Mouse (Mus musculus): ENCODE results near the gene P4ha2. TPM values are rescaled to one million over a fixed set of nuclear protein-coding genes. Genes with fewer than 3 reads are reported as not detected.

The P4ha2 gene
- total RNA-seq, 2 experiments from 2014 or later: 15.8 to 17.0 TPM

- no peak for DNase-seq (ENCODE audit: extremely low spot score in 1 of 2, low spot score in 2 of 2)
- intact Hi-C loops (cut with DNase I): no loop called here
These were observed 60.5 kb downstream of the P4ha2 start for GRCm38 (mm10) chr11:54160435-54160834.

- DNase-seq (ENCODE audit: extremely low spot score in 1 of 2, low spot score in 2 of 2): no peak
- intact Hi-C loops (cut with DNase I): no loop called here
These were observed 61.0 kb downstream of the P4ha2 start for GRCm38 (mm10) chr11:54160920-54161319.

GRCm38 (mm10) chr11:54161514-54161913, 61.6 kb downstream of the P4ha2 start:
- intact Hi-C loops (cut with DNase I): no loop called here
- DNase-seq (ENCODE audit: extremely low spot score in 1 of 2, low spot score in 2 of 2): no peak

GRCm38 (mm10) chr11:54162968-54163367, 63.1 kb downstream of the P4ha2 start:
- DNase-seq (ENCODE audit: extremely low spot score in 1 of 2, low spot score in 2 of 2): no peak
- intact Hi-C loops (cut with DNase I): no loop called here

GRCm38 (mm10) chr11:54169432-54170295, 69.8 kb downstream of the P4ha2 start:
- intact Hi-C loops (cut with DNase I): no loop called here
- DNase-seq (ENCODE audit: extremely low spot score in 1 of 2, low spot score in 2 of 2): no peak

- intact Hi-C loops (cut with DNase I): no loop called here
- DNase-seq (ENCODE audit: extremely low spot score in 1 of 2, low spot score in 2 of 2): no peak
These were observed 71.3 kb downstream of the P4ha2 start for GRCm38 (mm10) chr11:54171175-54171574.

- DNase-seq (ENCODE audit: extremely low spot score in 1 of 2, low spot score in 2 of 2): no peak
- intact Hi-C loops (cut with DNase I): no loop called here
These were observed 74.3 kb downstream of the P4ha2 start for GRCm38 (mm10) chr11:54174226-54174625.

- DNase-seq (ENCODE audit: extremely low spot score in 1 of 2, low spot score in 2 of 2): no peak
- intact Hi-C loops (cut with DNase I): no loop called here
These were observed 75.0 kb downstream of the P4ha2 start for GRCm38 (mm10) chr11:54174877-54175276.

Other genes with a start within 250 kb of the P4ha2 start
- gene Gm12216, start 240.8 kb upstream of the P4ha2 start, total RNA-seq (2021): 1 to 10 TPM in 1 of 2 experiments, under 1 TPM in 1; 0.85 to 1.5 TPM
- gene Slc22a5, start 208.4 kb upstream of the P4ha2 start, total RNA-seq (2021): 10 to 100 TPM; 10.4 to 14.2 TPM
- gene Slc22a21, start 119.8 kb upstream of the P4ha2 start, total RNA-seq (2021): 1 to 10 TPM; 2.4 to 2.9 TPM
- 1 to 10 TPM; 3.7 to 7.1 TPM for gene Slc22a4, start 72.0 kb upstream of the P4ha2 start, total RNA-seq (2021)
- 10 to 100 TPM; 10.7 to 11.4 TPM for gene Pdlim4, start 31.1 kb upstream of the P4ha2 start, total RNA-seq (2021)
- not detected for gene Csf2, start 149.6 kb downstream of the P4ha2 start, total RNA-seq (2021)
- gene Il3, start 167.2 kb downstream of the P4ha2 start, total RNA-seq (2021): not detected
- 100 to 1,000 TPM; 134 to 136 TPM for gene Acsl6, start 203.7 kb downstream of the P4ha2 start, total RNA-seq (2021)

Measured in left cerebral cortex, postnatal 10 days (tissue).